ENCODE assay signal across 16 mouse cellular contexts in the genomic region with DNA sequence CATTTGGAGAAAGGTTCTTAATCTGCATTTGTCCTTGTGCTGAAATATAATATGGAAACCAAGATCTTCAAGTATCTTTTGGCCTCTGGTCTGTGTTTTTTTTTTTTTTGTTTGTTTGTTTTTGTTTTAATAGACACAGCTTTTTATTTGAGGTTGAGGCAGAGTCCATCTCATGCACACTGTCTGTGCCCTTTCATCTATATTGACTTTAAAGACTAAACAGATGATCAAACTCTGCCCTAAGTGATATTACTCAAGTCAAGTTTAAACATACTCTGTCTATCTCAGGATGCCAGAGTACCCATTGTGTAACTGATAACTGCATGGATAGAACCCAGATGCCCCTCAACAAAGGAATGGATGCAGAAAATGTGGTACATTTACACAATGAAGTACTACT.
"Had no signal": no experiment of that assay in that cellular context is flagged by ENCODE, and none has a peak within 500 bp of the region (broad histone marks: within the 10 kb centered on the region; RNA-seq: fewer than 3 reads in every experiment).

No protein-coding gene starts in this region.

- H3K4me2 ChIP-seq: neural tube, embryonic 13.5 days; neural tube, embryonic 15.5 days; stomach, embryonic 15.5 days had no signal

- H3K4me3 ChIP-seq: neural tube, embryonic 13.5 days; neural tube, embryonic 15.5 days; stomach, embryonic 15.5 days had no signal

- DNase-seq: retina, postnatal 1 day; right cerebral cortex, adult 18-20 months; right cerebral cortex, postnatal 14 days; right cerebral cortex, postnatal 25 days; right cerebral cortex, postnatal 4 days; spleen, adult 18-20 months; thymus, adult 18-20 months; thymus, adult 2 months; thymus, postnatal 14 days; thymus, postnatal 25 days; thymus, postnatal 36 days; thymus, postnatal 4 days had no signal

- H3K27ac ChIP-seq: neural tube, embryonic 13.5 days; neural tube, embryonic 15.5 days; stomach, embryonic 15.5 days; stomach, postnatal 0 days had no signal

- H3K9me3 ChIP-seq: neural tube, embryonic 13.5 days; neural tube, embryonic 15.5 days; stomach, embryonic 15.5 days had no signal

- H3K36me3 ChIP-seq: neural tube, embryonic 13.5 days; neural tube, embryonic 15.5 days; stomach, embryonic 15.5 days had no signal

- H3K4me1 ChIP-seq: neural tube, embryonic 13.5 days; neural tube, embryonic 15.5 days; stomach, embryonic 15.5 days had no signal

- H3K9ac ChIP-seq: neural tube, embryonic 13.5 days; neural tube, embryonic 15.5 days; stomach, embryonic 15.5 days had no signal

- H3K27me3 ChIP-seq: neural tube, embryonic 13.5 days; neural tube, embryonic 15.5 days; stomach, embryonic 15.5 days had no signal
